Mouse (Mus musculus): Measurements from ENCODE around the gene Nfe2l1. TPM values are rescaled to one million over a fixed set of nuclear protein-coding genes. Genes with fewer than 3 reads are reported as not detected.
"Not testable (repeated sequence)": the region's sequence is repeated elsewhere in the genome, so short reads cannot be mapped to it uniquely, and the experiment has no call there.

Gene Nfe2l1
- polyA plus RNA-seq, 1 experiment from 2014 or later: 68.2 TPM

GRCm38 (mm10) chr11:96816979-96817378 lies 12.8 kb downstream of the Nfe2l1 start:
- ATAC-seq (ENCODE audit: low read depth): no peak
- no peak overlapping the region for H3K27ac ChIP-seq (ENCODE audit: low read length)
- no peak overlapping the region for H3K9ac ChIP-seq (ENCODE audit: low read length)
- no peak overlapping the region for H3K4me3 ChIP-seq (ENCODE audit: low read length)
- no peaks in the 10 kb centered on the region for H3K4me1 ChIP-seq (replicated peaks; ENCODE audit: control insufficient read depth, insufficient read depth, low read length)
- no peak overlapping the region for H3K4me2 ChIP-seq (ENCODE audit: low read depth, low read length)
- H3K27me3 ChIP-seq (ENCODE audit: control insufficient read depth, insufficient read depth, low read depth, low read length): no peaks in the 10 kb centered on the region
- peaks cover 57% of the 10 kb centered on the region for H3K36me3 ChIP-seq (ENCODE audit: control insufficient read depth, insufficient read depth, low read length)
- H3K9me3 ChIP-seq (ENCODE audit: control insufficient read depth, low read length): no peaks in the 10 kb centered on the region
- 88% methylated on average over 5 of the region's 5 CpGs for WGBS

GRCm38 (mm10) chr11:96816494-96816893 lies 13.3 kb downstream of the Nfe2l1 start:
- WGBS: 82% methylated on average over 1 of the region's 1 CpGs

GRCm38 (mm10) chr11:96815895-96816294 lies 13.9 kb downstream of the Nfe2l1 start:
- no peak overlapping the region for H3K27ac ChIP-seq (ENCODE audit: low read length)
- no peak overlapping the region for H3K4me2 ChIP-seq (ENCODE audit: low read depth, low read length)
- peaks cover 46% of the 10 kb centered on the region for H3K36me3 ChIP-seq (ENCODE audit: control insufficient read depth, insufficient read depth, low read length)
- no peak overlapping the region for H3K9ac ChIP-seq (ENCODE audit: low read length)
- H3K4me3 ChIP-seq (ENCODE audit: low read length): no peak overlapping the region
- no peak for ATAC-seq (ENCODE audit: low read depth)
- H3K4me1 ChIP-seq (replicated peaks; ENCODE audit: control insufficient read depth, insufficient read depth, low read length): no peaks in the 10 kb centered on the region
- H3K27me3 ChIP-seq (ENCODE audit: control insufficient read depth, insufficient read depth, low read depth, low read length): no peaks in the 10 kb centered on the region
- 94% methylated on average over 2 of the region's 2 CpGs for WGBS
- no peaks in the 10 kb centered on the region for H3K9me3 ChIP-seq (ENCODE audit: control insufficient read depth, low read length)

More at GRCm38 (mm10) chr11:96816494-96816893, 13.3 kb downstream of the Nfe2l1 start:
- no peaks in the 10 kb centered on the region for H3K27me3 ChIP-seq (ENCODE audit: control insufficient read depth, insufficient read depth, low read depth, low read length)
- peaks cover 52% of the 10 kb centered on the region for H3K36me3 ChIP-seq (ENCODE audit: control insufficient read depth, insufficient read depth, low read length)
- no peak overlapping the region for H3K4me2 ChIP-seq (ENCODE audit: low read depth, low read length)
- no peaks in the 10 kb centered on the region for H3K9me3 ChIP-seq (ENCODE audit: control insufficient read depth, low read length)
- H3K9ac ChIP-seq (ENCODE audit: low read length): no peak overlapping the region
- no peaks in the 10 kb centered on the region for H3K4me1 ChIP-seq (replicated peaks; ENCODE audit: control insufficient read depth, insufficient read depth, low read length)
- H3K4me3 ChIP-seq (ENCODE audit: low read length): no peak overlapping the region
- H3K27ac ChIP-seq (ENCODE audit: low read length): no peak overlapping the region
- no peak for ATAC-seq (ENCODE audit: low read depth)

GRCm38 (mm10) chr11:96814443-96814842 lies 15.3 kb downstream of the Nfe2l1 start:
- Histone ChIP-seq H3K4me3 (ENCODE audit: low read length) (no peak overlapping the region), H3K4me2 (ENCODE audit: low read depth, low read length) (no peak overlapping the region), H3K9me3 (ENCODE audit: control insufficient read depth, low read length) (no peaks in the 10 kb centered on the region), H3K27me3 (ENCODE audit: control insufficient read depth, insufficient read depth, low read depth, low read length) (no peaks in the 10 kb centered on the region), H3K9ac (ENCODE audit: low read length) (no peak overlapping the region), H3K4me1 (replicated peaks; ENCODE audit: control insufficient read depth, insufficient read depth, low read length) (no peaks in the 10 kb centered on the region), H3K36me3 (ENCODE audit: control insufficient read depth, insufficient read depth, low read length) (peaks cover 38% of the 10 kb centered on the region), H3K27ac (ENCODE audit: low read length) (no peak overlapping the region)
- no peak for ATAC-seq (ENCODE audit: low read depth)
- WGBS: 70% methylated on average over 2 of the region's 2 CpGs

GRCm38 (mm10) chr11:96813920-96814319 lies 15.8 kb downstream of the Nfe2l1 start:
- Histone ChIP-seq H3K27ac (ENCODE audit: low read length) (no peak overlapping the region), H3K9me3 (ENCODE audit: control insufficient read depth, low read length) (no peaks in the 10 kb centered on the region), H3K27me3 (ENCODE audit: control insufficient read depth, insufficient read depth, low read depth, low read length) (no peaks in the 10 kb centered on the region), H3K4me1 (replicated peaks; ENCODE audit: control insufficient read depth, insufficient read depth, low read length) (no peaks in the 10 kb centered on the region), H3K4me2 (ENCODE audit: low read depth, low read length) (no peak overlapping the region), H3K9ac (ENCODE audit: low read length) (no peak overlapping the region), H3K4me3 (ENCODE audit: low read length) (no peak overlapping the region), H3K36me3 (ENCODE audit: control insufficient read depth, insufficient read depth, low read length) (peaks cover 36% of the 10 kb centered on the region)
- 83% methylated on average over 5 of the region's 5 CpGs for WGBS
- ATAC-seq (ENCODE audit: low read depth): no peak

GRCm38 (mm10) chr11:96813455-96813854 lies 16.3 kb downstream of the Nfe2l1 start:
- 0 out of 2 replicates have a peak, but pooled peaks have one; percentile 6 for ATAC-seq (ENCODE audit: low read depth)
- H3K27me3 ChIP-seq (ENCODE audit: control insufficient read depth, insufficient read depth, low read depth, low read length): no peaks in the 10 kb centered on the region
- no peak overlapping the region for H3K27ac ChIP-seq (ENCODE audit: low read length)
- H3K4me1 ChIP-seq (replicated peaks; ENCODE audit: control insufficient read depth, insufficient read depth, low read length): no peaks in the 10 kb centered on the region
- WGBS: 79% methylated on average over 4 of the region's 4 CpGs
- H3K9ac ChIP-seq (ENCODE audit: low read length): no peak overlapping the region
- H3K36me3 ChIP-seq (ENCODE audit: control insufficient read depth, insufficient read depth, low read length): peaks cover 41% of the 10 kb centered on the region
- H3K9me3 ChIP-seq (ENCODE audit: control insufficient read depth, low read length): no peaks in the 10 kb centered on the region
- H3K4me2 ChIP-seq (ENCODE audit: low read depth, low read length): no peak overlapping the region
- no peak overlapping the region for H3K4me3 ChIP-seq (ENCODE audit: low read length)

- H3K27me3 ChIP-seq (ENCODE audit: control insufficient read depth, insufficient read depth, low read depth, low read length); ATAC-seq (ENCODE audit: low read depth); H3K9me3 ChIP-seq (ENCODE audit: control insufficient read depth, low read length); H3K9ac ChIP-seq (ENCODE audit: low read length); H3K4me2 ChIP-seq (ENCODE audit: low read depth, low read length); H3K4me3 ChIP-seq (ENCODE audit: low read length); H3K27ac ChIP-seq (ENCODE audit: low read length); H3K4me1 ChIP-seq (replicated peaks; ENCODE audit: control insufficient read depth, insufficient read depth, low read length): not testable (repeated sequence)
- 84% methylated on average over 1 of the region's 1 CpGs for WGBS
- H3K36me3 ChIP-seq (ENCODE audit: control insufficient read depth, insufficient read depth, low read length): peaks cover 39% of the 10 kb centered on the region
Observed at GRCm38 (mm10) chr11:96811188-96811587, 18.6 kb downstream of the Nfe2l1 start.

- Histone ChIP-seq H3K4me1 (replicated peaks; ENCODE audit: control insufficient read depth, insufficient read depth, low read length) (no peaks in the 10 kb centered on the region), H3K36me3 (ENCODE audit: control insufficient read depth, insufficient read depth, low read length) (peaks cover 38% of the 10 kb centered on the region), H3K4me3 (ENCODE audit: low read length) (no peak overlapping the region), H3K4me2 (ENCODE audit: low read depth, low read length) (no peak overlapping the region), H3K9ac (ENCODE audit: low read length) (no peak overlapping the region), H3K27ac (ENCODE audit: low read length) (no peak overlapping the region), H3K9me3 (ENCODE audit: control insufficient read depth, low read length) (no peaks in the 10 kb centered on the region), H3K27me3 (ENCODE audit: control insufficient read depth, insufficient read depth, low read depth, low read length) (no peaks in the 10 kb centered on the region)
- ATAC-seq (ENCODE audit: low read depth): no peak
- WGBS: 93% methylated on average over 6 of the region's 6 CpGs
Observed at GRCm38 (mm10) chr11:96809562-96810235, 20.1 kb downstream of the Nfe2l1 start.

- H3K4me3 ChIP-seq (ENCODE audit: low read length): no peak overlapping the region
- 36% methylated on average over 1 of the region's 1 CpGs for WGBS
- no peaks in the 10 kb centered on the region for H3K27me3 ChIP-seq (ENCODE audit: control insufficient read depth, insufficient read depth, low read depth, low read length)
- H3K36me3 ChIP-seq (ENCODE audit: control insufficient read depth, insufficient read depth, low read length): peaks cover 45% of the 10 kb centered on the region
- no peak overlapping the region for H3K4me2 ChIP-seq (ENCODE audit: low read depth, low read length)
- no peaks in the 10 kb centered on the region for H3K4me1 ChIP-seq (replicated peaks; ENCODE audit: control insufficient read depth, insufficient read depth, low read length)
- no peak overlapping the region for H3K27ac ChIP-seq (ENCODE audit: low read length)
- no peak overlapping the region for H3K9ac ChIP-seq (ENCODE audit: low read length)
- H3K9me3 ChIP-seq (ENCODE audit: control insufficient read depth, low read length): no peaks in the 10 kb centered on the region
- no peak for ATAC-seq (ENCODE audit: low read depth)
Observed at GRCm38 (mm10) chr11:96808066-96808465, 21.7 kb downstream of the Nfe2l1 start.

All from lung, embryonic 16.5 days (tissue).